Mouse (Mus musculus) layer of hippocampus, adult 2 months (tissue): ENCODE data around the gene Fgfr3. TPM values are rescaled to one million over a fixed set of nuclear protein-coding genes. Genes with fewer than 3 reads are reported as not detected.

ENCODE experiments used
- DNase-seq, 2 experiments: peaks; one replicate each; pipeline ENCODE4 v3.0.0; 2022; ENCODE audit warnings: low spot score in 2 of 2
- H3K27ac ChIP-seq: fragments of 200-600 bp; 2 replicates; pipeline ENCODE4 v1.8.1; 2022
- H3K4me3 ChIP-seq: fragments of 200-600 bp; 2 replicates; pipeline ENCODE4 v1.8.1; 2022; ENCODE audit warnings: mild to moderate bottlenecking
- CTCF ChIP-seq: fragments of 200-600 bp; conservative IDR thresholded peaks from 2 replicates; pipeline ENCODE4 v1.8.1; 2022; ENCODE audit warnings: antibody characterized with exemption, mild to moderate bottlenecking, moderate library complexity
- total RNA-seq, 2 experiments: library from RNA; stranded (reverse); gene quantifications; 2 replicates each; pipeline ENCODE4 v1.2.3; 2021

Fgfr3 gene
- total RNA-seq, 2 experiments from 2014 or later: 137 to 139 TPM

- Histone ChIP-seq H3K27ac (peak overlapping the region; percentile 67), H3K4me3 (no peak overlapping the region)
- no peak for TF ChIP-seq CTCF
- DNase-seq: no peak
Observed at GRCm38 (mm10) chr5:33689221-33689844, 32.1 kb upstream of the Fgfr3 start.

- TF ChIP-seq CTCF: no peak
- Histone ChIP-seq H3K27ac (peak overlapping the region; percentile 67; the same call in 1 of the 2 replicates), H3K4me3 (no peak overlapping the region)
- no peak for DNase-seq
Observed at GRCm38 (mm10) chr5:33689852-33690645, 31.4 kb upstream of the Fgfr3 start.

- Histone ChIP-seq H3K27ac (peak overlapping the region; percentile 1; the same call in 1 of the 2 replicates), H3K4me3 (no peak overlapping the region)
- no peak for DNase-seq
- no peak for TF ChIP-seq CTCF
Observed at GRCm38 (mm10) chr5:33692393-33692792, 29.1 kb upstream of the Fgfr3 start.

- no peak overlapping the region for H3K4me3 ChIP-seq
- no peak for TF ChIP-seq CTCF
- no peak overlapping the region for H3K27ac ChIP-seq
Observed at GRCm38 (mm10) chr5:33694461-33694847, 27.0 kb upstream of the Fgfr3 start.

GRCm38 (mm10) chr5:33694848-33695717 lies 26.4 kb upstream of the Fgfr3 start:
- Histone ChIP-seq H3K27ac (peak overlapping the region; percentile 67), H3K4me3 (peak overlapping the region; percentile 51)
- peak; percentile 52 to 79 for DNase-seq
- no peak; the same call in 1 of the 2 replicates for TF ChIP-seq CTCF

More at GRCm38 (mm10) chr5:33694461-33694847, 27.0 kb upstream of the Fgfr3 start:
- no peak for DNase-seq

GRCm38 (mm10) chr5:33695718-33696121 lies 25.8 kb upstream of the Fgfr3 start:
- peak overlapping the region; percentile 67 for H3K27ac ChIP-seq
- DNase-seq: no peak

GRCm38 (mm10) chr5:33696430-33696829 lies 25.0 kb upstream of the Fgfr3 start:
- Histone ChIP-seq H3K27ac (no peak overlapping the region), H3K4me3 (no peak overlapping the region)
- DNase-seq: no peak
- TF ChIP-seq CTCF: no peak

More at GRCm38 (mm10) chr5:33695718-33696121, 25.8 kb upstream of the Fgfr3 start:
- no peak for TF ChIP-seq CTCF
- peak overlapping the region; percentile 51 for H3K4me3 ChIP-seq

- no peak overlapping the region for H3K4me3 ChIP-seq
- TF ChIP-seq CTCF: no peak
- peak overlapping the region; percentile 51; the same call in 1 of the 2 replicates for H3K27ac ChIP-seq
- DNase-seq: no peak
Observed at GRCm38 (mm10) chr5:33697534-33697933, 23.9 kb upstream of the Fgfr3 start.

- H3K27ac ChIP-seq: peak overlapping the region; percentile 72
- no peak overlapping the region for H3K4me3 ChIP-seq
- TF ChIP-seq CTCF: no peak
- DNase-seq: peak; percentile 56 to 81
Observed at GRCm38 (mm10) chr5:33697947-33698512, 23.4 kb upstream of the Fgfr3 start.

GRCm38 (mm10) chr5:33698669-33699068 lies 22.8 kb upstream of the Fgfr3 start:
- Histone ChIP-seq H3K4me3 (no peak overlapping the region), H3K27ac (peak overlapping the region; percentile 72)
- no peak for TF ChIP-seq CTCF
- no peak for DNase-seq

- no peak for TF ChIP-seq CTCF
- H3K4me3 ChIP-seq: no peak overlapping the region
- H3K27ac ChIP-seq: peak overlapping the region; percentile 72; the same call in 1 of the 2 replicates
- DNase-seq: no peak
Observed at GRCm38 (mm10) chr5:33700010-33700409, 21.5 kb upstream of the Fgfr3 start.

- no peak overlapping the region for H3K4me3 ChIP-seq
- no peak overlapping the region for H3K27ac ChIP-seq
- TF ChIP-seq CTCF: no peak
- no peak for DNase-seq
Observed at GRCm38 (mm10) chr5:33701832-33702231, 19.6 kb upstream of the Fgfr3 start.
